Mouse (Mus musculus) right cerebral cortex, postnatal 14 days (tissue): ENCODE data around the gene Arhgap8.

Experiments used
- DNase-seq: peaks from one replicate; pipeline ENCODE4 v3.0.0; 2022

Gene Arhgap8

GRCm38 (mm10) chr15:84811126-84811525 lies 91.3 kb downstream of the Arhgap8 start:
- no peak for DNase-seq

GRCm38 (mm10) chr15:84812831-84813357 lies 93.0 kb downstream of the Arhgap8 start:
- no peak for DNase-seq

GRCm38 (mm10) chr15:84815171-84815570 lies 95.3 kb downstream of the Arhgap8 start:
- DNase-seq = no peak

GRCm38 (mm10) chr15:84817589-84817988 lies 97.7 kb downstream of the Arhgap8 start:
- DNase-seq = no peak

GRCm38 (mm10) chr15:84818284-84818683 lies 98.4 kb downstream of the Arhgap8 start:
- no peak for DNase-seq

- peak; percentile 39 for DNase-seq
Observed at GRCm38 (mm10) chr15:84820811-84821210, 101.0 kb downstream of the Arhgap8 start.
